ENCODE assay signal across 9 mouse cellular contexts in the genomic region with DNA sequence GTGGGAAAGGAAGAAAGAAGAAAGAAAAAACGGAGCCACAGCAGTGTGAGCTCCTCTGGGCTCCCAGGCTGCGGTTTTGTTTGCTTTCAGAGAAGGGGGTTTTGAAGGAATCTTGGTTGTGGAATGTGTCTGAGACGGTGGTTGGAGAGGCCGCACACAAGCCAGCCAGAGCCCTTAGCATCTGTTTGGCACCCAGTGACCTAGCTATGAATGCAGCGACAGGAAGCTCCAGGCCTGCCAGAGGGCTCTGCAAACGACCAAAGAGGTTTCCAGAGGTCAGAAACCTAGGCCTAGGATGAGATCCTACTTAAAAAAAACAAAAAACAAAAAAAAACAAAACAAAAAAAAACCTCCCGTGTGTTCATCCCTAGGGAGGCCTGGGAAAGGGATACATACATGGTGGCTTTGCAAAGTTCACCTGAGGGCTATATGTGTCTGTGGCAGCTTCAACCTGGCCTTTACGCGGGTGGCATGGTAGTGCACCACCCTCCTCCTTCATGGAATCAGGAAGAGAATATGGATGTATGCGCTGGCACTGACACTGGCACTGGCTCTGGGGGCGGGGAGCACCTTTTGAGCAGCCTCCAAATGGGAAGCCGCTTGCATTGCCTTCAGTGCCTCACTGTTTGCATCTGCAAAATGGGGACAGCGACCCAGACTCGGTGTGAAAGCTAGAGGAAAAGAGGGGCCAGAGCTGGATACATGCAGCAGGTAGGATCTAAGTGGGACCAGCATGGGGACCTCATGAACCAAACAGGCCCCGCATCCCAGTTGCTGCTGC. TPM values are rescaled to one million over a fixed set of nuclear protein-coding genes. Genes with fewer than 3 reads are reported as not detected.
A peak's percentile ranks its signal among the peaks of the same experiment; 100 is the strongest.
DNase-seq lines count a peak whose midpoint lies in the region; ATAC-seq and TF ChIP-seq lines count a peak whose summit lies in the region.
"Had no signal": no experiment of that assay in that cellular context is flagged by ENCODE, and none has a peak within 500 bp of the region (broad histone marks: within the 10 kb centered on the region; RNA-seq: fewer than 3 reads in every experiment).

No protein-coding gene starts in this region.

- no peak overlapping the region for H3K4me2 ChIP-seq in hindbrain, embryonic 14.5 days (replicated peaks)
- peak overlapping the region; percentile 5 for H3K4me2 ChIP-seq in neural tube, embryonic 15.5 days

- no peak overlapping the region for H3K4me3 ChIP-seq in left cerebral cortex, adult 2 months
- no peak overlapping the region for H3K4me3 ChIP-seq in hindbrain, embryonic 14.5 days (replicated peaks; ENCODE audit: low read length)
- no peak overlapping the region for H3K4me3 ChIP-seq in neural tube, embryonic 15.5 days (replicated peaks)

- peak overlapping the region; percentile 76 for H3K27ac ChIP-seq in left cerebral cortex, adult 2 months
- peak overlapping the region; percentile 69; the same call in 1 of the 2 replicates for H3K27ac ChIP-seq in hindbrain, embryonic 14.5 days
- H3K27ac ChIP-seq in neural tube, embryonic 15.5 days (replicated peaks) = peak overlapping the region; percentile 82

- H3K36me3 ChIP-seq in hindbrain, embryonic 14.5 days (replicated peaks; ENCODE audit: control insufficient read depth, insufficient read depth) = peaks cover 66% of the 10 kb centered on the region
- peaks cover 37% of the 10 kb centered on the region for H3K36me3 ChIP-seq in neural tube, embryonic 15.5 days

- no peak for ATAC-seq in hindbrain, embryonic 14.5 days (ENCODE audit: low FRiP score)
- no peak for ATAC-seq in neural tube, embryonic 15.5 days (ENCODE audit: low FRiP score)
- ATAC-seq in monocyte, adult 5-6 weeks (replicated peaks; ENCODE audit: insufficient number of reproducible peaks, low FRiP score, low TSS enrichment, poor library complexity, severe bottlenecking) = no peak
- ATAC-seq in granulocyte monocyte progenitor cell, adult 5-6 weeks (replicated peaks; ENCODE audit: poor library complexity, severe bottlenecking) = no peak
- ATAC-seq: CD4-positive, CD25-positive, alpha-beta regulatory T cell, adult 4 months had no signal

- H3K27me3 ChIP-seq in hindbrain, embryonic 14.5 days (ENCODE audit: control insufficient read depth, insufficient read depth, low read length) = no peaks in the 10 kb centered on the region
- H3K27me3 ChIP-seq in neural tube, embryonic 15.5 days (replicated peaks) = no peaks in the 10 kb centered on the region

- peak; percentile 13 for DNase-seq in embryo, embryonic 10.5 days (ENCODE audit: low spot score)
- no peak for DNase-seq in embryo, embryonic 9.5 days (ENCODE audit: extremely low spot score)
- no peak for DNase-seq in left cerebral cortex, adult 2 months (ENCODE audit: extremely low spot score in 1 of 2, low spot score in 2 of 2)
- DNase-seq in left cerebral cortex, adult 18-20 months (ENCODE audit: low spot score in 2 of 2) = no peak
- no peak for DNase-seq in hindbrain, embryonic 14.5 days (ENCODE audit: low spot score)

- H3K9me3 ChIP-seq in hindbrain, embryonic 14.5 days (ENCODE audit: control insufficient read depth, low read length) = no peaks in the 10 kb centered on the region
- no peaks in the 10 kb centered on the region for H3K9me3 ChIP-seq in neural tube, embryonic 15.5 days (replicated peaks)

- WGBS in hindbrain, embryonic 14.5 days = 75% methylated on average over 15 of the region's 15 CpGs
- WGBS in neural tube, embryonic 15.5 days = 75% methylated on average over 15 of the region's 15 CpGs

- peaks cover 28% of the 10 kb centered on the region for H3K4me1 ChIP-seq in hindbrain, embryonic 14.5 days (replicated peaks; ENCODE audit: control insufficient read depth, insufficient read depth, low read length)
- H3K4me1 ChIP-seq in neural tube, embryonic 15.5 days = peaks cover 89% of the 10 kb centered on the region

- H3K9ac ChIP-seq in hindbrain, embryonic 14.5 days = no peak overlapping the region
- no peak overlapping the region for H3K9ac ChIP-seq in neural tube, embryonic 15.5 days (replicated peaks)

- TF ChIP-seq CTCF in left cerebral cortex, adult 2 months (IDR thresholded peaks at IDR 0.05) = no peak

- intact Hi-C loops in left cerebral cortex, adult 2 months (cut with DNase I) = loop anchor here (5.0 kb wide), 1 partner anchor 76 kb away; no protein-coding TSS in a partner anchor

RNA-seq across cellular contexts. Expression of gene Ppara, which starts 47.0 kb away (rescaled TPM):
- 1 to 10 TPM; 3.6 TPM for total RNA-seq in left cerebral cortex, adult 2 months (2021)
- total RNA-seq in left cerebral cortex, adult 18-20 months (2021) = 1 to 10 TPM; 3.2 to 4.1 TPM
- polyA plus RNA-seq in hindbrain, embryonic 14.5 days (2014; fragmentation: Nextera tagmentation; extraction: Ambion mirVana) = 1.2 and 1.6 TPM in 2 replicates
- polyA plus RNA-seq in neural tube, embryonic 15.5 days (2015; fragmentation: Nextera tagmentation; extraction: Ambion mirVana) = 1.5 and 2.0 TPM in 2 replicates
- total RNA-seq in monocyte, adult 5-6 weeks (2017) = not detected in 3 replicates
- total RNA-seq in granulocyte monocyte progenitor cell, adult 5-6 weeks (2014; fragmentation: Nextera tagmentation) = not detected in 2 replicates
- total RNA-seq in granulocyte monocyte progenitor cell, adult 5-6 weeks (2017) = not detected in 2 replicates
